Mouse (Mus musculus) thymus, postnatal 4 days (tissue): Measurements from ENCODE around the gene Bhmt.
A peak's percentile ranks its signal among the peaks of the same experiment; 100 is the strongest.

Experiments
- DNase-seq: peaks from one replicate; pipeline ENCODE4 v3.0.0; 2021

Gene Bhmt

DNA sequence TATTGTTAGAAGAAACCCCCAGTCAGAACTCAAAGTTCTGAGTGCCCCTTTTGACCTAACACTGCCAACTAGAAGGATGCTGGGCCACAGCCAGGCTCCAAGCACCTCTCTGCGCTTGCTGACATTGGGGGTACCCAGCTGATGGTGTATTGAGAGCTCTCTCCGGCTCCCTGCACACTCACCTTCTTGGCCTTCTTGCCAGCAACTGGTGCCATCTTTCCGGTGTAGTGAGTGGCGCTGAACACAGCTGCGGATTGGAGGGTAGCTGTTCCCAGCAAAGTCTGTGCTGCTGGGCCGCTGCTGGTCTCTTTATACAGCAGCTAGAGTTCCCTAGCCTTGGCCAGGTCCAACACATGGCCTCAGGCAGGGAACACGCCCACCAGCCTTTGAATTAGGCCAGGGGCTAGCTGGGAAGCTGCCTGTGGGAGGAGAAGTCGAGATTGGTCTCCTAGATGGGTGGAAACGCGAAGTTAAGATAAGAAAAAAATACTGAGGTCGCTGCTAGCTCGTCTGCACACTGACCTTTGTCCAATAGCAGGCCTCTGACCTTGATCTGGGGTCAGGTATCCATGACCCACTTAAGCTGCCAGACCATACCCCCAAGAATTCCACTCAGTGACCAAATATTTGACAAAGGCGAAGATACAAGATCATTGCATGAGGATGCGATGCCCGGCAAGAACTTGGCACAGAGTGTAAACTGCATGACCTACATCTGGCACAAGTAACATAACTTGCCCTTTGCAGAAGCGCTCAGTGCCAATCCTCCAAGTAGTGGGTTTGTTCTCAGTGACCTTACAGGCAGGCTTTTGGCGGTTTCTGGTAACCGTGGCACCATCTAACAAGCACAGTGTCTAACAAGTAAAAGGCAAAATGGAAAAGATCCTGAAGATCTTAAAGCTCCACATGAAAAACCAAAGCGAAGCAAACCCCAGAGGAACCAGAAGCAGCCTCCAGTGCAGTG, at the start of gene Bhmt:
Bhmt (minus strand) TSS at position 680 of the 964 bp plus-strand sequence.
- no peak for DNase-seq

DNA sequence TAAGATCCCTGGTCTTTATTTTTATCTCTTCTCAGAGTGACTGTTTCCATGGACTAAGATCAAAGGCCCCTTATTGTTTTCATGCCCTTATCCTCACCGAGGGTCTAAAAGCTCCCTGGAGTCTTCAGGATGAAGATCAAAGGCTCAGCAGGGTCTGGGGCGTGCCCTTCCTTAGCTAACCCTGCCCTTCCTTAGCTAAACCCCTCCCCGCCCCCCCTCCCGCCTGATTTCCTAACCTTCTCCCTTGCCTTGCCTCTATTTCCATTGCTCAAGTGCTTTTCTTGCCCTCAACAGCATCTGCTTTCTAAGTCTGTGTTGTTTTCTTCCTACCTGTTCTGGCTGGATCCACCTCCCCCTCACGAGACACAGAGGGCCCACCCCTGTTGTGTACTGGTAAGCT, 49.6 kb upstream of the Bhmt start:
- no peak for DNase-seq

DNA sequence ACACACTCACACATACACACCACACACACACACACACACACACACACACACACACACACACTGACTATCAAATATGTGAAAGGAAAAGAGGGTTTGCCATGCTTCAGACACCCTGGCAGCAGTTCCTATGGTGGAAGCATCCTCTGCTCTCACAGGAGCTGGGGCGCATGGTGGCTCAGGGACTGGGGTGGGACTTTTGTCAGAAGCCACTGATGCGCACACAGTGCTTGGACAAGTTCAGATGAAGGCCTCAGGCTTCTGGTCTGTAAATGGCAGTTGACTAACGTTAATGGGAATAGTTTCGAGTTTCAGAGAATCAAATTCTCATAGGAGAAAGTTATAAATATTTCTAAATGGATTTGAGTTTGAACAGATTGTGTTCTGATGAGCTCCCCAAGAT, 47.5 kb upstream of the Bhmt start:
- no peak for DNase-seq

DNA sequence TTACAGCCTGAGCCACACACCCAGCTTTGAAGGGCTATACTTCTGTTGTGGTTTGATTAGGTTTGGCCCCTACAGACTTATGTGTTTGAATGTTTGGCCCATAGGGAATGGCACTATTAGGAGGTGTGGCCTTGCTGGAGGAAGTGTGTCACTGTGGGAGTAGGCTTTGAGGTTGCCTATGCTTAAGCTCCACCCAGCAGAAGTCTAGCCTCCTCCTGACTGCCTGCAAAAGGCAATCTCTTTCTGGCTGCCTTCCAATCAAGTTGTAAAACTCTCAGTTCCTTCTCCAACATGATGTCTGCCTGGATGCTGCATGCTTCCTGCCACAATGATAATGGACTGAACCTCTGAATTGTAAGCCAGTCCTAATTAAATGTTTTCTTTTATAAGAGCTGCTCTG, 45.6 kb upstream of the Bhmt start:
- DNase-seq: no peak

DNA sequence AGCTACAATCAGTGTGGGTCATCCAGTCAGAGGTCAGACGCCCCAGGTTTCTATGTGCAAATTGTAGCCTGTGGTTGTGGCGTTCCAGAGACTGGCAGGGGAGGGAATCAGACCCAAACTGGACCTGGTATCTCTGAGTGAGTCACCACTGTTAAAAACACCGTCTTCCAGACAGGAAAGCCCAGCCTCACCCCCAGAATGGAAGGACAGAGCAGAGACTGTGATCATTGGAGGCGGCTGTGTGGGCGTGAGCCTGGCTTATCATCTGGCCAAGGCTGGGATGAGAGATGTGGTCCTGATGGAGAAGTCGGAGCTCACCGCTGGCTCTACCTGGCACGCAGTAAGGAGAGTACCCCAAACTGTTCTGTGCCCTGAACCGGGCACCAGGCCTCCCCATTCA, 39.1 kb upstream of the Bhmt start:
- DNase-seq: no peak

DNA sequence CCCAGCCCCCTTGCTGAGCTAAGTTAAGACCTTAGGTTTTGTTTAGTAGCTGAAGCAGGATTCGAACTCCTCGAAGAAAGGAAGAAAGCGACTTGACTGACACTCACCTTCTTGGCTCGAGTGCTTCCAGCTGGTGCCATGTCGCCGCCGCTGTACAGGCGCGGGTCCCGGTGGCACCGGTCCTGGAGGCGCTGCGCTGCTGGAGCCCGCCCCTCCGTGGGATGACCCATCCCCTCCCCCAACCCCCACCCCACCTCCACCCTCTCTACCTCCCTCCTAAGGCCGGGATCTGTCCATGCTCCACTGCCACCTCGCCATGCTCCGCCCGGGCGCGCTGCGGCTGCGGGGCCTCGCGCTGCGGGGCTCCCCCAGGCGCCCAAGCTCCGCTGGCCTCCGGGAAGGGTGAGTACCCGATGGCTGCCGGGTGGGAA, 36.4 kb upstream of the Bhmt start, which contains the start of the genes Bhmt2 and Dmgdh:
Bhmt2 (minus strand) TSS at position 172 of the 431 bp plus-strand sequence.
Dmgdh (plus strand) TSS at position 303 of the 431 bp plus-strand sequence.
- no peak for DNase-seq

DNA sequence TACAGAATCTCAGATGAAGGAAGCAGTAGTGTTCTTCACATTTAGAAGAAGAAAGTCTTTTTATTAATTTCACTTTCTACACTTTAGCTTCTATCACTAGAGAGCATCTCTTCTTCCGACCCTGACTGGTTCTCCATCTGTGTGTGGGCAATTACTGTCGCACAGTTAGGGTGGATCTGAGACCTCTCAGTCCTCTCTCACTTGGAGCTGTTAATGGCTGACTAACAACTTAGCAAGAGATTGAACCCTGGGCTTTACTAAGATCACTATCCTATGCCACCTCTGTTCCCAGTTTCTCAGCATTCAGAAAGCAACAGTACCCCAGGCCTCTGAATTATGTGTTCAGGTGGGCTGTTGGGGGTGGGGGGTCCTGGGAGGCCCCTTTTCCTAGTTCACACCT, 35.5 kb upstream of the Bhmt start:
- no peak for DNase-seq

DNA sequence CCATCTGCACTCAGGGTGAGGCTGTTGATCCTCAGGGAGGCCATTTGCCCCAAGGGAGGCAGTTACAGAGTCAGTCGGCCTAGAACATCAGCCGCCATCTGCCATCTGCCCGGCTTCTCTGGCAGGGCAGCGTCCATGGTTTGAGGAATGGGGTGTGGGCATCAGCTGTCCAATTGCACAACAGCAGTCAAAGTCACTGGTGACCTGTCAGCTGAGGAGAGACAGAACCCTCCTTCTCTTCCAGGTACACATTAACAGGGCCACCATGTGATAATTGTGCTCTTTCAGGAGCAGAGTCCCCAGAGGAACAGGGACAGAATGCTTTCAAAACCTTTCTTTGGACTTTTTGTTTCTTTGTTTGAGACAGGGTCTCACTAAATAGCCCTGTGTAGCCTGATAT, 34.6 kb upstream of the Bhmt start:
- DNase-seq: no peak

DNA sequence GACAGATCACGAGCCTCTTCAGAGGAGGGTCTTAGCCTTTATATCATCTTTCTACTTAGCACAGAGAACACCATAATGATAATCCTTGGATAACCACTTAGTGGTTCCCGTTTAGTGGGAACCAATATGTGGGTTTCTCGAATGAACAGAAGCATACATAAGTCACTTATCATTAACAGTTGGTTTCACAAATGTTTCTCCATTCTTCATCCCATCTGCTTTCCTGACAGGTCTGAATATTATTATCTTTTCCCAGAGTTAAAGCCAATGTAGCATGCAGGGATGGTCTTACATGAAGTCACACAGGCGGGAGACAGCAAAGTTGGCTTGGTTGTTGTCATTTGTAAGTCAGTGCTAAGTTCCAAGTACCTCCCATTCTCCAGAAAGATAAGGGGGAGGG, 29.8 kb upstream of the Bhmt start:
- no peak for DNase-seq

DNA sequence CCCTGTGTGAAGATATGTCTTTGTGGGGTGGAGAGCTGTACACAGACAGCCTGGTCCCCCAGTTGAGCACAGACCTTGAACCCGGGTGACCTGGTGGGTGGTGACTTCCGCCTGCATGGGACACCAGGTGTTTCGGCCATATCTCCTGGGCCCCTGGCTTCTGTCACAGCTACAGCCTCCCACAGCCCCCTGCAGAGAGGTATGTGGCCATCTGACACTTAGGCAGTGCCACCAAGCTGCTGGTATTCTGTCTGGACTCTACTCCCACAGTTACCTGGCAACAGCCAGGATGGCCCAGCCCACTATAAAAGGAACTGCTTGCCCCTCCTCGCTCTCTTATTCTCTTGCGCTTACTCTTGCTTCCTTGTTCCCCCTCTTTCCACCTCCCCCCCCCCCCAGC, 20.2 kb upstream of the Bhmt start:
- no peak for DNase-seq

DNA sequence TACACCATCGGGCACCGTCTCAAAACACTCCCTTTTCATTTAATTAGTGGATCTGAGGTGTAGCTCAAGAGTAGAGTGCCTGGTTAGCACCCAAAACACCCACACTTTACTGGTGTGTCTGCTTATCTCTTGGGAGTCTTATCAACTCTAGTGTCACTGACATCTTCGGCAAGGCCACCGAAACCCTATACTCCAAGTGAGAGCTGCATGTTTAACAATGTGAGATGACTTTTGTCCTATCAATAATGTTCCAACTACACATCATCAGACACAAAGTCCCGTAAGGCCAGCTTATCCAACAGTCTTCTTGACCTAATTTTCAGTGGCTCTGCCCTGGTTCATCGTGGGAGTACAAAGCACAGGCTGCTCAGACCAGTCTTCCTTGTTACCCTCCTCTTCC, 15.6 kb upstream of the Bhmt start:
- DNase-seq: no peak

DNA sequence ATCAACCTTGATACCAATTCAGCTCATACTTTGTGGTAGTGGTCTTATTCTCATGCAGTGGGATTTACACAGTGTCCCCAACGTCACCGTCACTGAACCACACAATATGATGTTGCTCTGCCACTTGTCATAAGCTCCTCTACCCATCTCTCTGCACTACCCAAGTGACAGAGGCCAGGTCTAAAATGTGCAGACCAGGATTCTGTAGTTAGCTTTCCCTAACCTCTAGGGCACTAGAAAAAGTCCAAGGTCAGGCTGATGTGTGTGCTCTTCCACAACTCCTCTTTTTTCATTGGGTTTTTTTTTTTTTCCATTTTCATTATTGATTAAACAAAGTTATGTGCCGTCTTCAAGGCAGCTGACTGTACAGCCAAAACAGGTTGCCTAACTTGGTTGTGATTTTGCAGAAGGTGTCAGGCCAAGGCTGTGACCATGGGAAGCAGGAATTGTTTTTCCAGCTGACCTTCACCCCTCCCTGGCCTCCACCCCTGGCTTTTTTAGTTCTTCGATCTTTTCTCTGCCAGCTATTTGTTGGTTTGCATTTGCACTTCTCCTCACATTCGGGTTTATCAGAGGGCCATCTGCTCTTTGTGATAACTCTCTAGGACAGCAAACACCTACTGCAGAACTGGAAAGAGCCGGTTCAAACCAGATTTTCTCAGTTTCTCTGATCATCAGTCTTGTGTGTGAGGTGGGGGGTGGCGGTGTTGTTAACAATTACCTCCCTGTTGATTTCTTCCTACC, 10.8 kb upstream of the Bhmt start:
- DNase-seq: no peak

DNA sequence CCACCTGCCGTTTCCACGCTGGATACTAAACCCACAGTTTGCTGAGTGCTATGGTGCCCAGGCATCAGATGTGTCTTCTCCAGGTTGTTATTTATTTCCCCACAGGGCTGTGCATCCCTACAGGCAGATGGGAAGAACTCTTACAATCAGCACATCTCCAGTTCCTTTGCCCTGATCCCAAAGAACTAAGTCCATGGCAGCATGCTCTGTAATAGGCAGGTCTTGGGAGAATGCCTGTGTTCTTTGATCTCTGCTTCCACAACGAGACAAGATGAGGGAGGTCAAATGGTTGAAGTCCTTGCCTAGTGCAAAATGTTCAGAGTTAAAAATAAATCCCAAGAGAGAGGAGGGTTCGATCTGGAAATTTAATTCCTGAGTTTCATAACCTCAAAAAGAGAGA, 1.9 kb upstream of the Bhmt start:
- no peak for DNase-seq

DNA sequence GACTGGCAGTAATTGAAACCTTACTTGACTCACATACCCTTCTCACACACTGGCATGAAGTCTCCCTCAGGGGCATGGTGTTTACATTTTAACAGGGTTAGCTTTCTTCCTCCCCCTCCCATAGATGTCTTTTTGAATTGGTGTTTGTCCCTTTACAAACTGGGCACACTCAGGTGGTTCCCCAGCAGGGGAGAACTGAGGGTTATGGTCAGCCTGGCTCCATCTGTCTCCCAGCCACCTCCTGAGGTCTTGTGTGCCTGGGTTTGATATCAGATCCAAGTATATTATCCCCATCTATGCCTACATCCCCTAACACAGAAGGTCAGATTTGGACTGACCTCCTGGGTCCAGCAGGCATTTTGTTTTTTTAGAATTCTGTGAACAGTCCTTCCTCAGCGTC, 1.2 kb downstream of the Bhmt start:
- DNase-seq: no peak

DNA sequence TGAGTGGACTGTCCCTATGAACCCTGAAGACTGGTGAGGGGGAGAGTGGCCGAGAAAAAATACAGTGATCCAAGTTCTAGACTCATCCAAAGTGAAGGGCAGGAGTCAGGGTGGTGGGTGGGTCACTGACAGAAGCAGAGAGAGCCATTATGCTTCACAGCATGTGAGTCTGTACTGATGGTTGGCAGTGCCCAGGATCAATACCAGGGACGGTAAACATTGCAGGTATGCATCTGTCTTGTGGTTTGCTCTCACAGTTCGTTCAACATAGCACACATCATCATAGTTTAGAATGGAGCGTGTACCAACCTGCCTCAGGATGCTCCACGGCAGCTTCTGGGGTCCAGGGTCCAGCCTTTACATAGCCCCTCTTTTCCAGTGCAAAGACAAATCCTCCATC, 4.8 kb downstream of the Bhmt start:
- DNase-seq: no peak

DNA sequence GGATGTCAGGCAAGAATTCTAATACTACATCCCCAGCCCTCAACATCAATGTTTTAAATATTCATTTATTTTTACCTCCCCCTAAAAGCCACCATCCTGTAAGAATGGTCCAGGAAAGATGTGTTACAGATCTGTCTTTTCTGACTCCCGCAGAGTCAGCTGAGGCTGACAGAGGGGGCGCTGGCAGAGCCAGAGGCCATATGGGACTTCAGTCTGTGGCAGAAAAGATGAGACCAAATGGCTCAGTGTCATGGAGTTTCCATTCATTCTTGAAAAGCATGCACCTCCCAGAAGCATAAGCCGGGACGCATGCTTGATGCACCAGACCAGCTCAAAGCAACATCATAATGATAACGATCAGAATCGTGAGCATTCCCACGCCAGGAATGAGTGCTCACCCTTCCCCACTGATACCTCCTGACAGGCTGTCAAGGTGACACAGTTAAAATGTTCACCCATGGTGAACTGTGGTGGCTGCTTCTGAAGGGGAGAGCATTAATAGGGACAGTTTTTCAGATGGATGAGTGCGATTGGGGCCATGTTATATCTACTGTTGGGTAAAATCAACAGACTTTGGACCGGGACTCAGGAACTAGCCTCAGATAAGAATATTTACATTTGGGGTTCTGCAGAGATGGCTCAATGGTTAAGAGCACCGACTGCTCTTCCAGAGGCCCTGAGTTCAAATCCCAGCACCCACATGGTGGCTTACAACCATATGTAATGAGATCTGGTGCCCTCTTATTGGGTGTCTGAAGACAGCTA, 6.6 kb downstream of the Bhmt start:
- no peak for DNase-seq

DNA sequence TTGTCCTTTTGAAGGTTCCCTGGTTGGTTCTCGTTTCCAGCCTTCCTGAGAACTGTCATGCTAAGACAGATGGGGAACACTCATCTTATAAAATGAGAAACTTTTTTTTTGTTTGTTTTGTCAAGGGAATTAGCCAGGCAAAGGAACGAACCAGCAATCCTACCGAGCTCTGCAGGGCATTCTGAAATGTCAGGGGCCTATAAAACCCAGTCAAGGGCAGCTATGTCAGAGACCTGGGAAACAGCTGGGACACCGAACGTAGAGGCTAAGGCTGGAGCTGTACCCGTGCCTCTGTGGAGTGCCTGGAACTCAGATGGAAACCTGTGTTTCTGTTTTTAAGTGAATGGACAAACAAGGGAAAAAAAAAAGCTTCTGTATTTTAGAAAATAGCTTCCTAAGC, 8.9 kb downstream of the Bhmt start:
- DNase-seq: no peak

DNA sequence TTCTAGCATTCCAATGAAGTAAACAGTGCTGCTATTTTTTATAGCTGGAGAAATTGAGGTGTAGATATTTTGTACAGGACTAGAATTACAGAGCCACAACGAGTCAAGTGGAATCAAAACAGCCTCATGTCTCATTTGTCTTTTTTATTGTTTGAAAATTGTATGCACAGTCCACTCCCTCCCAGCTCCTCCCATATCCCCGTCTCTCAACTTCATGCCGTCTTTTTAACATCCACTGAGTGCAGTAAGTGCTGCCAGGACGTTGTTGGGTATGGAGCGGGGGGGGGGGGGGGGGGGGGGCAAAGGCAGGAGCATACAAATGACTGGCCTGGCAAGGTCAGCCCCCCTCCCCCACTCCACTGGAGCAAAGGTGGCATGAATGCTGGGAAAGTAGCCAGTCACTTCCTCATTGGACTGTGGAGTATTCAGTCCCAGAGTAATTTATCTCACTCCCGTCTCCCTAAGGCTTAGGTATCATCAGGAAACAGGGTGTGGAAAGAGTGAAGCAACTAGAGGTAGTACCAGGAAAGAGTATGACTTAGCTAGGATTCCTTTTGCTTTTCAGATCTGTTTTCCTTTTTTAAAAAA, 23.3 kb downstream of the Bhmt start:
- no peak for DNase-seq

DNA sequence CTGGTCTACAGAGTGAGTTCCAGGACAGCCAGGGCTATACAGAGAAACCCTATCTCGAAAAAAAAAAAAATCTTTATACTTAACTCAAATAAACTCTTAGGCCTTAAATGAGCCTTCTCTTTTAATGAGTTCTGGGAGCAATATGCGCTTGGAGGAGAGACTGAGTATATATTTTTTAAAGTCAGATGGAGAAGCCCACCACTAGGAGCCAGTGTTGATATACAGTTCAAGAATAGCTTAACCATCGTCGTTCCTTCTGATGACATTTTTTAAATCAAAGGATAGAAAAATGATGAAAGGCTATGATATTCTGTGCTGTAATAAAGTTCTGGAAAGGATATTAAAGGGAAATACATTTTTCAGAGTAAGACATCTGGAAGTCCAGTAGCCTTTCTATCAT, 24.0 kb downstream of the Bhmt start:
- DNase-seq: no peak

DNA sequence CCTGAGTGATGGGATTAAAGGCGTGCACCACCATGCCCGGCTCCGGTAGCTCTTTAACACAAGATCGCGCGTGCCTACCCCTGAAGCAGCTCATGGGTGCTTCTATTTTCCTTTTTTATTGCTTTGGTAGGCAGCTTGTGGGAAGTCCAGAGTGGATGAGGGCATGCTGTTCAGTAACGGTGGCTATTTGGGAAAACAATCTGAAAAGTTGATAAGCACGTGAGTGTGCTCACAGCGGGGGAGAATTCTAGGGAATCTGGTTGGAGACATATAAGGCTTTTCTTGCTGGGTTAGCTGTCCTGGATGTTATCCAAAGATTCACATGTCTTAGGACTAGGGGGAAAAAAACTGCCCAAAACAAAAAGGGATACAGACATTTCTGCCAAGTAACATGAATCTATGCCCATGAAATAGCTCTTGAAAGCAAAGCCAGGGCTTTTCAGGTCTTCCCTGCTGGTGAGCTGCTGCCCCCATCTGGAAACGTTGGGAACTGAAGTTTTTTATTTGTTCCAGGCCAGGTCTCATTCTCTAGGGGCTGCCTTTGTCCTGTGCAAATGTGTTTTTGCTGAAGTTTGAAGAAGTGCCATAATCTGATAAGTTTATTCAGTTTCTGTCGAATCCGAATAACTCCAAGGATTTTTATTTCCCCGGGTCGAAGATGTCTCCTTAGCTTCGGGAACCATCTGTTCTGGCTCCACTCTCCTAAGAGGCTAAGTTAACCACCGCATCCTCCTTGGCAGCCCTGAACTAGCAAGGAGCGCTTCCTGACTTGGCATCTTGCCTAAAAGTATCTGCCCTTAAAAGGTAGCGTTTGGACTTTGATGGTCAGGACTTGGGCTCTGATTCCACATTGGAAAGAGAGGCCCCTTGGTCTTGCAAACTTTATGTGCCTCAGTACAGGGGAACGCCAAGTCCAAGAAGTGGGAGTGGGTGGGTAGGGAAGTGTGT, 24.8 kb downstream of the Bhmt start:
- peak; percentile 82 for DNase-seq

DNA sequence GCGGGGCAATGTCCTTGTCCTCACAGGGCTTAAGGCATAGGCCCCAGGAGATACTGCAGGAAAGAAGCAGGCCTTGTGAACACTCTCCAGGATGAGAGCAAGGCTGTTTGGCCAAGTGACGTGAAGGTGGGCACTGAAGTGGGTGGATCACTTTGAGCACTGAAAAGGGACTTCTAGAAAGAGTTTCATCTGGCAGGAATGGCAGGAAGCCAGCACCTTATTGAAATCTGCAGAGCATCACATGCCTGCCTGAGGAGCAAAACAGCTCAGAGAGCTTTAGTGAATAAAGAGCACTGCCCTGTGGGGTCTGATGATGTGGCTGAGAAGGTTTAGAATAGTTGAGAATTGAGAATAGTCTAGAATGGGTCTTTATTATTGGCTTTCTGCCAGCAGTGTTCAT, 29.3 kb downstream of the Bhmt start:
- DNase-seq: no peak

DNA sequence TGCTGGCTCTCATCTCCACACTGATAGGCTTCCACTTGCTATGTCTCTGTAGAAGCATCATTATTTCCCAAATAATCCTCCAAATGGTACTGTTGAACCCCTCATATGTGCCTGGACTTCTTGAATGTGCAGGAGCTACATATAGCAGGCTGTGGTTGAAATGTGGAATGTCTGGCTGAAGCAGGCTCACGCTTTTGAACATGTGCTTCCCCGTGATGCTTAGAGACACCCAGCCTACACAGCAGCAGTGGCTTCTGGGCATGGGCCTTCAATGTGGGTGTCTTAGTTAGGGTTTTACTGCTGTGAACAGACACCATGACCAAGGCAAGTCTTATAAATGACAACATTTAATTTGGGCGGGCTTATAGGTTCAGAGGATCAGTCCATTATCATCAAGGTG, 30.1 kb downstream of the Bhmt start:
- no peak for DNase-seq
